8 mouse cellular contexts compared by ENCODE assay signal in the genomic region with DNA sequence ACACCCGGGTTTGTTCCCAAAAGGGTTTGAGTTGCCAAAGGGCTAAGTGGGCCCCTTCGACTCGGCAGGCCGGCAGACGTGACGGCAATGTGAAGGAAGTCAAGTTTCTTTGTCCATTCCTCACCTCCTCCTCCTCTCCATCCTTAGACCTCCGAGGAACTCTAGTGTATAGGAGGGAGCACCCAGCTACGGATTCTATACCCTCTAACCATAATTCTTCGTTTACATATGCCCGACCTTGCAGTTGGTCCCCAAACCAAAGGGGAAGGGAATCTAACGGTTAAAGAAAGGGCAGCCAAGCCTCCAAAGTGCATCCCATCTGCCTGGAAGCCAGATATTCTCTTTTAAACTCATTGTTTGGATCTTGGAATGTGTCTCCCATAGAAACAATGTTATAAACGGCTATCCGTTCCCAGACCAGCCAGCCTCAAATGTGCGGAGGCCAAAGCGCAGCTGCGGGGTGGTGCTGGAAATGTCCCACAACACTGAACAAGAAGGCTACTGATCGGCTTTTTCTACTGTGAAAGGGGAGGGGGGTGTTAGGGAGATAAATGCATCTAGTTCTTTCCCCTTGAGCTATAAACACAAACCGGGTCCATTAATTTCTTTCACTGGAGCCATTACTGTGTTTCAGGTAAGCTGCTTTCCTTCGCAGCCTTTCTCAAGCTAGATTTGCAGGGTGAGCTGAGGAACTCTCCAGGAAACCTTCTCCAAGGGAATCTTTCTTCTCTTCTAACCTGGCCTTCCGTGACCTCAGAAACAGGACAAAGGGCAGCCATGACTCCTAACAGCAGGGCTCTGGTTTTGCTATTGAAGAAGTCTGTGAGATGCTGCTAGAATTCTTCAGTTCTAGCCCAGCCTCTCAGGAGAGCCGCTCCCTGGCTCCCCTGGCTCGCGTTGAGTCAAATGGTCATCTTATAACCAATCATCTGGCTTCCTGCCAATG. TPM values are rescaled to one million over a fixed set of nuclear protein-coding genes. Genes with fewer than 3 reads are reported as not detected.
DNase-seq lines count a peak whose midpoint lies in the region; ATAC-seq and TF ChIP-seq lines count a peak whose summit lies in the region.

No protein-coding gene starts in this region.

- peak overlapping the region; percentile 56 for H3K27ac ChIP-seq in embryonic facial prominence, embryonic 14.5 days (replicated peaks; ENCODE audit: low read depth, low read length)
- H3K27ac ChIP-seq in hindbrain, embryonic 15.5 days (replicated peaks): peak overlapping the region; percentile 89
- H3K27ac ChIP-seq in liver, postnatal 0 days (ENCODE audit: low read depth): peak overlapping the region; percentile 57

- no peaks in the 10 kb centered on the region for H3K79me2 ChIP-seq in C2C12 (ENCODE audit: control insufficient read depth, insufficient read depth)

- DNase-seq in embryonic facial prominence, embryonic 14.5 days (ENCODE audit: low spot score): peak; percentile 64
- DNase-seq in liver, postnatal 0 days: no peak
- peak; percentile 64 for DNase-seq in telencephalon, adult 2 months (ENCODE audit: low read depth, low spot score)
- no peak for DNase-seq in adrenal gland, postnatal 25 days

- TF ChIP-seq EP300 in liver, postnatal 0 days (IDR thresholded peaks at IDR 0.05; ENCODE audit: low read depth): no peak

- WGBS in embryonic facial prominence, embryonic 14.5 days: 15% methylated on average over 23 of the region's 23 CpGs
- 2% methylated on average over 23 of the region's 23 CpGs for WGBS in hindbrain, embryonic 15.5 days
- 35% methylated on average over 23 of the region's 23 CpGs for WGBS in liver, postnatal 0 days (ENCODE audit: insufficient replicate concordance)

- H3K9ac ChIP-seq in embryonic facial prominence, embryonic 14.5 days (ENCODE audit: low read depth, low read length): peak overlapping the region; percentile 64
- peak overlapping the region; percentile 68 for H3K9ac ChIP-seq in hindbrain, embryonic 15.5 days
- H3K9ac ChIP-seq in liver, postnatal 0 days (replicated peaks): no peak overlapping the region

- peak overlapping the region; percentile 90 for H3K4me2 ChIP-seq in embryonic facial prominence, embryonic 14.5 days (ENCODE audit: low read depth, low read length)
- peak overlapping the region; percentile 87 for H3K4me2 ChIP-seq in hindbrain, embryonic 15.5 days
- peak overlapping the region; percentile 85 for H3K4me2 ChIP-seq in liver, postnatal 0 days (ENCODE audit: low read depth, low read length)

- H3K36me3 ChIP-seq in erythroblast, embryonic 14.5 days (ENCODE audit: control insufficient read depth): no peaks in the 10 kb centered on the region
- H3K36me3 ChIP-seq in C2C12 (ENCODE audit: control insufficient read depth, insufficient read depth): no peaks in the 10 kb centered on the region
- no peaks in the 10 kb centered on the region for H3K36me3 ChIP-seq in embryonic facial prominence, embryonic 14.5 days (ENCODE audit: control insufficient read depth, insufficient read depth, low read length)
- H3K36me3 ChIP-seq in hindbrain, embryonic 15.5 days: no peaks in the 10 kb centered on the region
- H3K36me3 ChIP-seq in liver, postnatal 0 days (replicated peaks; ENCODE audit: insufficient read depth, low read length): no peaks in the 10 kb centered on the region

- peaks cover 44% of the 10 kb centered on the region for H3K27me3 ChIP-seq in erythroblast, embryonic 14.5 days (ENCODE audit: control insufficient read depth)
- H3K27me3 ChIP-seq in C2C12 (ENCODE audit: control insufficient read depth, insufficient read depth, insufficient read length): no peaks in the 10 kb centered on the region
- H3K27me3 ChIP-seq in embryonic facial prominence, embryonic 14.5 days (replicated peaks; ENCODE audit: control insufficient read depth, insufficient read depth, low read length): peaks cover 31% of the 10 kb centered on the region
- H3K27me3 ChIP-seq in hindbrain, embryonic 15.5 days: no peaks in the 10 kb centered on the region
- peaks cover 19% of the 10 kb centered on the region; the same call in 1 of the 2 replicates for H3K27me3 ChIP-seq in liver, postnatal 0 days (ENCODE audit: insufficient read depth, low read length)

- no peak overlapping the region for H3ac ChIP-seq in C2C12 (ENCODE audit: control insufficient read depth, insufficient read length, low read depth)

- no peaks in the 10 kb centered on the region for H3K9me3 ChIP-seq in erythroblast, embryonic 14.5 days (ENCODE audit: control insufficient read depth, low read length)
- no peaks in the 10 kb centered on the region for H3K9me3 ChIP-seq in embryonic facial prominence, embryonic 14.5 days (ENCODE audit: control insufficient read depth, low read length)
- no peaks in the 10 kb centered on the region for H3K9me3 ChIP-seq in hindbrain, embryonic 15.5 days
- no peaks in the 10 kb centered on the region for H3K9me3 ChIP-seq in liver, postnatal 0 days (ENCODE audit: low read length)

- no peak for TF ChIP-seq CTCF in C2C12 (IDR thresholded peaks at IDR 0.05; ENCODE audit: control insufficient read depth, insufficient read depth, insufficient read length)
- TF ChIP-seq CTCF in liver, postnatal 0 days (IDR thresholded peaks at IDR 0.05; ENCODE audit: low read depth): no peak

- no peak for ATAC-seq in erythroblast, adult 5-6 weeks (replicated peaks; ENCODE audit: low FRiP score, poor library complexity, severe bottlenecking)
- peak; percentile 15; the same call in 1 of the 2 replicates for ATAC-seq in embryonic facial prominence, embryonic 14.5 days (ENCODE audit: low read depth)
- ATAC-seq in hindbrain, embryonic 15.5 days (ENCODE audit: low FRiP score, low read depth): no peak
- ATAC-seq in liver, postnatal 0 days: no peak

- peaks cover 35% of the 10 kb centered on the region for H3K4me1 ChIP-seq in erythroblast, embryonic 14.5 days (ENCODE audit: control insufficient read depth)
- peaks cover 15% of the 10 kb centered on the region for H3K4me1 ChIP-seq in embryonic facial prominence, embryonic 14.5 days (ENCODE audit: control insufficient read depth, insufficient read depth, low read length)
- H3K4me1 ChIP-seq in hindbrain, embryonic 15.5 days (replicated peaks): peaks cover 37% of the 10 kb centered on the region
- peaks cover 21% of the 10 kb centered on the region for H3K4me1 ChIP-seq in liver, postnatal 0 days (ENCODE audit: insufficient read depth)

- no peaks in the 10 kb centered on the region for H3K79me3 ChIP-seq in C2C12 (ENCODE audit: low read depth)

- H3K4me3 ChIP-seq in erythroblast, embryonic 14.5 days (replicated peaks): peak overlapping the region; percentile 53
- H3K4me3 ChIP-seq in C2C12 (ENCODE audit: insufficient read depth, poor library complexity, severe bottlenecking): peak overlapping the region; percentile 19
- peak overlapping the region; percentile 61 for H3K4me3 ChIP-seq in embryonic facial prominence, embryonic 14.5 days (ENCODE audit: low read depth, low read length)
- H3K4me3 ChIP-seq in hindbrain, embryonic 15.5 days: peak overlapping the region; percentile 71
- H3K4me3 ChIP-seq in liver, postnatal 0 days (ENCODE audit: low read depth, low read length): peak overlapping the region; percentile 64

TF ChIP-seq in C2C12, 6 proteins besides CTCF, POLR2A, EP300 and RAD21:
- TF ChIP-seq MYOG (IDR thresholded peaks at IDR 0.05; ENCODE audit: control insufficient read depth, extremely low read depth, insufficient read length) (no peak), MAX (IDR thresholded peaks at IDR 0.05) (no peak), CEBPB (IDR thresholded peaks at IDR 0.05; ENCODE audit: low read depth) (no peak), USF1 (IDR thresholded peaks at IDR 0.05; ENCODE audit: low read depth) (no peak), FOSL1 (IDR thresholded peaks at IDR 0.05; ENCODE audit: insufficient read depth, low read length, poor library complexity, severe bottlenecking) (no peak), MYOD1 (IDR thresholded peaks at IDR 0.05; ENCODE audit: control insufficient read depth, insufficient read length, low read depth) (no peak)

RNA-seq across cellular contexts. Expression of a gene that starts 0.6 kb away (rescaled TPM):
- under 0.01 and 0.06 TPM in 2 replicates for polyA plus RNA-seq in erythroblast, embryonic 14.5 days (2012)
- 12.3 and 12.5 TPM in 2 replicates for total RNA-seq in erythroblast, adult 5-6 weeks (2015; ENCODE audit: low replicate concordance)
- total RNA-seq in erythroblast, adult 5-6 weeks (2017; ENCODE audit: low replicate concordance): 10.3 and 12.3 TPM in 2 replicates
- polyA plus RNA-seq in C2C12 (2012; fragmentation: generic; extraction: Trizol): 0.94 TPM
- 23.0 and 23.1 TPM in 2 replicates for polyA plus RNA-seq in embryonic facial prominence, embryonic 14.5 days (2014; fragmentation: Nextera tagmentation; extraction: Ambion mirVana)
- 26.9 and 32.7 TPM in 2 replicates for polyA plus RNA-seq in hindbrain, embryonic 15.5 days (2015; fragmentation: Nextera tagmentation; extraction: Ambion mirVana)
- polyA plus RNA-seq in liver, postnatal 0 days (2015; fragmentation: Nextera tagmentation; extraction: Ambion mirVana): 1.9 and 3.0 TPM in 2 replicates
- total RNA-seq in adrenal gland, postnatal 25 days (2021): 4.8 and 5.6 TPM in 2 replicates

Comparison
In these comparisons a context has a peak if more than half of its experiments do, and no peak if none do; other contexts are left out.
1. H3K4me3 ChIP-seq: peak in every context shown above with its lines; median percentile 71 in hindbrain, embryonic 15.5 days; 64 in liver, postnatal 0 days; 61 in embryonic facial prominence, embryonic 14.5 days; 53 in erythroblast, embryonic 14.5 days; 19 in C2C12.
2. DNase-seq: peak in embryonic facial prominence, embryonic 14.5 days (single experiment) and telencephalon, adult 2 months (single experiment); none in liver, postnatal 0 days (single experiment) and adrenal gland, postnatal 25 days (single experiment).
3. Peak in every context shown above with its lines, with median percentiles within 50 percentile points of each other: H3K27ac ChIP-seq and H3K4me2 ChIP-seq.